Mouse (Mus musculus) hindbrain, postnatal 0 days (tissue): ENCODE results near the gene Ptch1. TPM values are rescaled to one million over a fixed set of nuclear protein-coding genes. Genes with fewer than 3 reads are reported as not detected.

Experiments used
- ATAC-seq: fragments of 200-750 bp; cut with Nextera tagmentation; 2 replicates; pipeline ENCODE4 v1.8.0; 2017; ENCODE audit warnings: mild to moderate bottlenecking, moderate TSS enrichment, moderate library complexity
- DNase-seq: peaks from one replicate; pipeline ENCODE4 v3.0.0-alpha.2; 2015; ENCODE audit warnings: low spot score
- H3K27ac ChIP-seq: fragments of 300-500 bp; sonication (generic); 2 replicates; pipeline ENCODE4 v1.5.1; 2014; ENCODE audit warnings: mild to moderate bottlenecking
- H3K27me3 ChIP-seq: fragments of 300-500 bp; sonication (generic); 2 replicates; pipeline ENCODE4 v1.6.1; 2014; ENCODE audit warnings: low read length, mixed read lengths; ENCODE audit not compliant: insufficient read depth
- H3K36me3 ChIP-seq: fragments of 300-500 bp; sonication (generic); 2 replicates; pipeline ENCODE4 v1.6.1; 2014; ENCODE audit warnings: low read length, mixed read lengths; ENCODE audit not compliant: insufficient read depth
- H3K4me1 ChIP-seq: fragments of 300-500 bp; sonication (generic); 2 replicates; pipeline ENCODE4 v1.6.1; 2014; ENCODE audit warnings: antibody characterized with exemption, low read length, mixed read lengths; ENCODE audit not compliant: insufficient read depth
- H3K4me2 ChIP-seq: fragments of 300-500 bp; sonication (generic); 2 replicates; pipeline ENCODE4 v1.6.1; 2014; ENCODE audit warnings: low read depth, mild to moderate bottlenecking, low read length, moderate library complexity, mixed read lengths
- H3K4me3 ChIP-seq: fragments of 300-500 bp; sonication (generic); 2 replicates; pipeline ENCODE4 v1.5.1; 2014; ENCODE audit warnings: low read length
- H3K9ac ChIP-seq: fragments of 300-500 bp; sonication (generic); replicated peaks from 2 replicates; pipeline ENCODE4 v1.6.1; 2014; ENCODE audit warnings: mild to moderate bottlenecking, low read length, moderate library complexity, mixed read lengths
- H3K9me3 ChIP-seq: fragments of 300-500 bp; sonication (generic); 2 replicates; pipeline ENCODE4 v1.6.1; 2016; ENCODE audit warnings: low read length, mixed read lengths
- CTCF ChIP-seq: IDR thresholded peaks from 2 replicates; pipeline ENCODE4 v1.5.1; 2016; ENCODE audit warnings: antibody characterized with exemption, control low read depth, low read depth
- WGBS: fragments of 180-500 bp; shearing (Covaris S2); extraction: QIAGEN DNeasy Blood & Tissue Kit; methylation state at CpG from one replicate; pipeline ENCODE4 v1.1.7; 2014; 5-methylcytosine and 5-hydroxymethylcytosine counted together
- polyA plus RNA-seq: library from polyadenylated mRNA; unstranded; fragments of >200 nt; fragmentation: Nextera tagmentation; extraction: Ambion mirVana; gene quantifications from 2 replicates; pipeline ENCODE4 v1.2.1, GENCODE M21; 2015
- total RNA-seq: library from RNA; depleted of rRNA; stranded (reverse); fragments of >200 nt; gene quantifications from 2 replicates; pipeline ENCODE4 v1.2.3, GENCODE M21; 2014; rRNA removed

The Ptch1 gene
- total and polyA plus RNA-seq, 2 experiments from 2014 or later, result 9.6 to 58.4 TPM

GRCm38 (mm10) chr13:63486791-63487706, 86.3 kb downstream of the Ptch1 start:
- no peak for TF ChIP-seq CTCF
- Histone ChIP-seq H3K36me3 (no peaks in the 10 kb centered on the region), H3K4me2 (peak overlapping the region; percentile 46), H3K9me3 (no peaks in the 10 kb centered on the region), H3K27me3 (no peaks in the 10 kb centered on the region), H3K4me1 (peaks cover 7% of the 10 kb centered on the region; the same call in 1 of the 2 replicates), H3K9ac (0 out of 2 replicates have a peak overlapping the region, but pooled peaks have one; percentile 3), H3K4me3 (peak overlapping the region; percentile 16; the same call in 1 of the 2 replicates), H3K27ac (no peak overlapping the region)
- ATAC-seq (peak; percentile 49), DNase-seq (peak; percentile 20)
- 6% methylated on average over 18 of the region's 18 CpGs for WGBS

GRCm38 (mm10) chr13:63475356-63475755, 98.0 kb downstream of the Ptch1 start:
- Histone ChIP-seq H3K4me3 (no peak overlapping the region), H3K4me1 (no peaks in the 10 kb centered on the region), H3K9ac (no peak overlapping the region), H3K27me3 (no peaks in the 10 kb centered on the region), H3K9me3 (no peaks in the 10 kb centered on the region), H3K4me2 (no peak overlapping the region), H3K36me3 (no peaks in the 10 kb centered on the region), H3K27ac (no peak overlapping the region)
- DNase-seq (no peak), ATAC-seq (no peak)
- TF ChIP-seq CTCF, result no peak
- WGBS, result 71% methylated on average over 8 of the region's 8 CpGs

Other genes starting within 250 kb of the Ptch1 start
- gene Fancc, start 76.3 kb downstream of the Ptch1 start, total RNA-seq, result 17.7 and 25.9 TPM in 2 replicates
- gene Fancc, start 76.3 kb downstream of the Ptch1 start, polyA plus RNA-seq, result 11.4 and 11.9 TPM in 2 replicates
- 7.9 and 9.9 TPM in 2 replicates for gene Ercc6l2, start 241.6 kb upstream of the Ptch1 start, total RNA-seq
- 11.7 and 13.5 TPM in 2 replicates for gene Ercc6l2, start 241.6 kb upstream of the Ptch1 start, polyA plus RNA-seq